ENCODE assay signal across 32 mouse cellular contexts in genomic region chr6:15671364-15671763, GRCm38 (mm10). TPM values are rescaled to one million over a fixed set of nuclear protein-coding genes. Genes with fewer than 3 reads are reported as not detected.
DNase-seq lines count a peak whose midpoint lies in the region; ATAC-seq and TF ChIP-seq lines count a peak whose summit lies in the region.
"Had no signal": no experiment of that assay in that cellular context is flagged by ENCODE, and none has a peak within 500 bp of the region (broad histone marks: within the 10 kb centered on the region; RNA-seq: fewer than 3 reads in every experiment).

No protein-coding gene starts in this region.

- intact Hi-C loops in heart, adult 2 months (cut with DNase I) = loop anchor here (5.0 kb wide), 2 partner anchors 46 to 121 kb away; no protein-coding TSS in a partner anchor

- DNase-seq in heart, adult 2 months = no peak
- no peak for DNase-seq in heart, postnatal 4 days
- DNase-seq in 3T3-L1 (ENCODE audit: low read depth, low spot score) (peak; percentile 20), CH12.LX (ENCODE audit: extremely low read depth) (no peak)
- no peak for DNase-seq in thymus, adult 18-20 months
- DNase-seq: adrenal gland, adult 2 months; adrenal gland, postnatal 36 days; cerebellum, adult 18-20 months; cerebellum, postnatal 10 days; forebrain, postnatal 0 days; gastrocnemius, postnatal 14 days; heart, adult 18-20 months; kidney, adult 8-10 months; kidney, postnatal 14 days; liver, postnatal 0 days; midbrain, embryonic 14.5 days; retina, postnatal 1 day; right cerebral cortex, postnatal 14 days; thymus, postnatal 25 days had no signal

- no peaks in the 10 kb centered on the region for H3K27me3 ChIP-seq in heart, adult 2 months (ENCODE audit: control insufficient read depth, insufficient read depth, low read length)
- H3K27me3 ChIP-seq in CH12.LX (replicated peaks) = no peaks in the 10 kb centered on the region
- no peaks in the 10 kb centered on the region for H3K27me3 ChIP-seq in midbrain, embryonic 15.5 days (replicated peaks)
- H3K27me3 ChIP-seq: embryonic facial prominence, embryonic 13.5 days; forebrain, embryonic 12.5 days; heart, embryonic 12.5 days; limb, embryonic 12.5 days; liver, embryonic 12.5 days; neural tube, embryonic 15.5 days; stomach, embryonic 15.5 days had no signal

- H3K9ac ChIP-seq in heart, adult 2 months (ENCODE audit: low read depth, low read length) = no peak overlapping the region
- no peak overlapping the region for H3K9ac ChIP-seq in CH12.LX (ENCODE audit: insufficient read depth, low read depth)
- H3K9ac ChIP-seq in midbrain, embryonic 15.5 days = no peak overlapping the region
- H3K9ac ChIP-seq: embryonic facial prominence, embryonic 13.5 days; forebrain, embryonic 12.5 days; forebrain, postnatal 0 days; heart, embryonic 12.5 days; hindbrain, embryonic 14.5 days; limb, embryonic 12.5 days; liver, embryonic 12.5 days; liver, postnatal 0 days; neural tube, embryonic 15.5 days; stomach, embryonic 15.5 days had no signal

- peak; percentile 49 for TF ChIP-seq CTCF in heart, adult 2 months (IDR thresholded peaks at IDR 0.05)
- TF ChIP-seq CTCF in CH12.LX (conservative IDR thresholded peaks at IDR 0.05 in 1 of 2, IDR thresholded peaks at IDR 0.05 in 1 of 2; ENCODE audit: low read depth in 2 of 2, low read length in 2 of 2) = peak in 1 of 2 experiments; percentile 38; a peak in 2 of 4 replicates

- peak; percentile 56 for ATAC-seq in inflammation-experienced regulatory T-cells, adult 6 months
- ATAC-seq in midbrain, embryonic 15.5 days (replicated peaks) = no peak
- ATAC-seq: forebrain, postnatal 0 days; liver, embryonic 12.5 days; liver, postnatal 0 days had no signal

- in situ Hi-C loops in CH12.LX (cut with MboI; ENCODE audit: low pct_ligation_motif_present, low pct_unique_long_range_greater_than_20kb, low sequenced_read_pairs) = no loop called here

- no peaks in the 10 kb centered on the region for H3K36me3 ChIP-seq in heart, adult 2 months (ENCODE audit: control insufficient read depth, insufficient read depth, low read length)
- H3K36me3 ChIP-seq in CH12.LX (replicated peaks in 1 of 2; ENCODE audit: control insufficient read depth in 1 of 2, insufficient read depth in 1 of 2, low read length in 1 of 2) = no peaks in the 10 kb centered on the region
- H3K36me3 ChIP-seq in midbrain, embryonic 15.5 days (replicated peaks) = no peaks in the 10 kb centered on the region
- H3K36me3 ChIP-seq: embryonic facial prominence, embryonic 13.5 days; forebrain, embryonic 12.5 days; G1E; heart, embryonic 12.5 days; limb, embryonic 12.5 days; liver, embryonic 12.5 days; neural tube, embryonic 15.5 days; stomach, embryonic 15.5 days had no signal

- H3K27ac ChIP-seq in heart, adult 2 months = no peak overlapping the region
- no peak overlapping the region for H3K27ac ChIP-seq in CH12.LX (ENCODE audit: insufficient read depth, low read depth)
- no peak overlapping the region for H3K27ac ChIP-seq in midbrain, embryonic 15.5 days
- H3K27ac ChIP-seq: embryonic facial prominence, embryonic 13.5 days; forebrain, embryonic 12.5 days; hindbrain, embryonic 14.5 days; left cerebral cortex, adult 2 months; limb, embryonic 12.5 days; liver, embryonic 12.5 days; macrophage; neural tube, embryonic 15.5 days; stomach, embryonic 15.5 days had no signal

- no peaks in the 10 kb centered on the region for H3K9me3 ChIP-seq in CH12.LX (replicated peaks; ENCODE audit: low read length)
- no peaks in the 10 kb centered on the region for H3K9me3 ChIP-seq in midbrain, embryonic 15.5 days
- H3K9me3 ChIP-seq: embryonic facial prominence, embryonic 13.5 days; forebrain, embryonic 12.5 days; G1E; limb, embryonic 12.5 days; liver, embryonic 12.5 days; neural tube, embryonic 15.5 days; stomach, embryonic 15.5 days had no signal

- H3K4me2 ChIP-seq in CH12.LX (ENCODE audit: insufficient read depth, low read depth, poor library complexity, severe bottlenecking) = no peak overlapping the region
- no peak overlapping the region for H3K4me2 ChIP-seq in midbrain, embryonic 15.5 days
- H3K4me2 ChIP-seq: embryonic facial prominence, embryonic 13.5 days; forebrain, embryonic 12.5 days; heart, embryonic 12.5 days; hindbrain, embryonic 14.5 days; limb, embryonic 12.5 days; liver, embryonic 12.5 days; neural tube, embryonic 15.5 days; stomach, embryonic 15.5 days had no signal

- TF ChIP-seq EP300 in heart, adult 2 months (IDR thresholded peaks at IDR 0.05; ENCODE audit: insufficient read depth, low read depth, low read length) = no peak
- TF ChIP-seq EP300 in CH12.LX (IDR thresholded peaks at IDR 0.05; ENCODE audit: low read length) = peak; percentile 41; the same call in 1 of the 2 replicates

- no peak for TF ChIP-seq POLR2A in heart, adult 2 months (IDR thresholded peaks at IDR 0.05; ENCODE audit: insufficient read depth, low read depth, low read length)
- TF ChIP-seq POLR2A in CH12.LX (IDR thresholded peaks at IDR 0.05; ENCODE audit: low read depth, low read length) = no peak

- H3K4me1 ChIP-seq in heart, adult 2 months (ENCODE audit: control insufficient read depth, insufficient read depth, low read length) = no peaks in the 10 kb centered on the region
- H3K4me1 ChIP-seq in CH12.LX (ENCODE audit: control insufficient read depth in 1 of 2, insufficient read depth in 2 of 2) = peaks cover 0 to 13% of the 10 kb centered on the region in 2 experiments; a peak in 2 of 4 replicates
- H3K4me1 ChIP-seq in midbrain, embryonic 15.5 days = no peaks in the 10 kb centered on the region
- H3K4me1 ChIP-seq: embryonic facial prominence, embryonic 13.5 days; forebrain, embryonic 12.5 days; heart, embryonic 12.5 days; limb, embryonic 12.5 days; liver, embryonic 12.5 days; neural tube, embryonic 15.5 days; stomach, embryonic 15.5 days had no signal

- TF ChIP-seq RAD21 in CH12.LX (IDR thresholded peaks at IDR 0.05; ENCODE audit: low read depth, low read length) = peak; percentile 42

- dilution Hi-C loops in CH12.LX (cut with MboI; ENCODE audit: extremely low pct_ligation_motif_present, extremely low pct_unique_long_range_greater_than_20kb, low sequenced_read_pairs) = no loop called here

- H3K79me2 ChIP-seq in heart, adult 2 months (replicated peaks; ENCODE audit: control insufficient read depth, insufficient read depth, low read length) = no peaks in the 10 kb centered on the region
- H3K79me2 ChIP-seq in CH12.LX (replicated peaks; ENCODE audit: control insufficient read depth, extremely low read depth, insufficient read depth, poor library complexity, severe bottlenecking) = no peaks in the 10 kb centered on the region

- no peak overlapping the region for H3K4me3 ChIP-seq in heart, adult 2 months
- no peak overlapping the region for H3K4me3 ChIP-seq in CH12.LX (replicated peaks in 1 of 3; ENCODE audit: low read depth in 2 of 3, low read length in 2 of 3, poor library complexity in 1 of 3)
- H3K4me3 ChIP-seq in midbrain, embryonic 15.5 days = no peak overlapping the region
- H3K4me3 ChIP-seq: embryonic facial prominence, embryonic 13.5 days; forebrain, embryonic 12.5 days; heart, embryonic 12.5 days; left cerebral cortex, adult 2 months; limb, embryonic 12.5 days; liver, embryonic 12.5 days; neural tube, embryonic 15.5 days; stomach, embryonic 15.5 days had no signal

TF ChIP-seq in CH12.LX, 34 proteins besides CTCF, POLR2A, EP300 and RAD21:
- TF ChIP-seq SIN3A (IDR thresholded peaks at IDR 0.05; ENCODE audit: low read length) (no peak), HCFC1 (IDR thresholded peaks at IDR 0.05; ENCODE audit: low read depth, low read length) (no peak), MAZ (IDR thresholded peaks at IDR 0.05; ENCODE audit: low read depth, low read length) (no peak), JUND (conservative IDR thresholded peaks at IDR 0.05; ENCODE audit: low read depth, low read length) (peak; percentile 76), MEF2A (IDR thresholded peaks at IDR 0.05; ENCODE audit: borderline replicate concordance, low read depth, low read length) (peak; percentile 23; the same call in 1 of the 2 replicates), JUN (IDR thresholded peaks at IDR 0.05; ENCODE audit: insufficient read depth, low read depth, low read length) (peak; percentile 91), IRF4 (IDR thresholded peaks at IDR 0.05; ENCODE audit: low read depth, low read length) (peak; percentile 13; the same call in 1 of the 2 replicates), UBTF (IDR thresholded peaks at IDR 0.05; ENCODE audit: low read depth, low read length) (no peak)

RNA-seq across cellular contexts. Expression of gene Mdfic, which starts 49.1 kb away (rescaled TPM):
- 10 to 100 TPM; 14.5 to 15.3 TPM for total RNA-seq in heart, adult 2 months (2021)
- 5.3 and 10.3 TPM in 2 replicates for polyA plus RNA-seq in heart, adult 2 months (2012; rRNA removed)
- 10 to 100 TPM; 25.5 to 26.0 TPM for total RNA-seq in heart, postnatal 4 days (2021)
- 10.5 and 14.1 TPM in 2 replicates for total RNA-seq in CH12.LX (2012; rRNA removed)
- 14.7 and 15.1 TPM in 2 replicates for total RNA-seq in CH12.LX (2014; rRNA removed)
- 8.3 and 8.9 TPM in 2 replicates for polyA plus RNA-seq in CH12.LX (2012; ENCODE audit: insufficient read length, low read depth)
- 10 to 100 TPM; 19.5 to 28.0 (median 21.3) TPM for polyA plus RNA-seq in inflammation-experienced regulatory T-cells, adult 6 months (2017; shearing (Covaris generic))
- 1.0 and 1.2 TPM in 2 replicates for polyA plus RNA-seq in midbrain, embryonic 15.5 days (2015; fragmentation: Nextera tagmentation; extraction: Ambion mirVana)
- polyA plus RNA-seq: G1E had no signal
